Mouse (Mus musculus): Measurements from ENCODE around the gene Cntnap4. TPM values are rescaled to one million over a fixed set of nuclear protein-coding genes. Genes with fewer than 3 reads are reported as not detected.
A peak's percentile ranks its signal among the peaks of the same experiment; 100 is the strongest.

Cntnap4 gene
- polyA plus RNA-seq, 1 experiment = not detected

DNA sequence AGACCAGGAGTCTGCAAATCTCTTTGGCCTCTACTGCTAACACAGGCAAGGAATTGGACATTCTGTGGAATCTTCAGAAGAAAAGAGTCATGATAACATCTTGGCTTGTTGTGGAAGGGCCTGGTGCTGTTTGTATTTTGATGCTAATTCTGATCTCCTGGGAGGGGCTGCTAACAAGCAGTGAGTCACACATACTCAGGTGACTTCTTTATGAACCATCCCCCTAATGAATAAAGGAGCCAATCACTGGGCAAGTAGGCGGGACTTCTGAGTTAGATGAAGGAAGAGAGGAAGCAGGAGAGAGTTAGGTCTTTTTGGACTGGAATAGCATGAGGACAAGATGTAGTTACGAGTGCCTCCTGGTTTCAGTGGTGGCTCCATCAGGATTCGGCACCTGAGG lies 128.3 kb downstream of the Cntnap4 start:
- H3K9me3 ChIP-seq = peaks cover 34% of the 10 kb centered on the region
- no peak for TF ChIP-seq FLI1 (IDR thresholded peaks at IDR 0.05; ENCODE audit: low read length)
- no peak for TF ChIP-seq GATA1 (IDR thresholded peaks at IDR 0.05; ENCODE audit: borderline replicate concordance, low read length)
- no peaks in the 10 kb centered on the region for H3K4me1 ChIP-seq
- H3K27me3 ChIP-seq (replicated peaks) = no peaks in the 10 kb centered on the region
- H3K4me3 ChIP-seq (replicated peaks) = no peak overlapping the region
- H3K36me3 ChIP-seq (replicated peaks; ENCODE audit: low read length) = no peaks in the 10 kb centered on the region

DNA sequence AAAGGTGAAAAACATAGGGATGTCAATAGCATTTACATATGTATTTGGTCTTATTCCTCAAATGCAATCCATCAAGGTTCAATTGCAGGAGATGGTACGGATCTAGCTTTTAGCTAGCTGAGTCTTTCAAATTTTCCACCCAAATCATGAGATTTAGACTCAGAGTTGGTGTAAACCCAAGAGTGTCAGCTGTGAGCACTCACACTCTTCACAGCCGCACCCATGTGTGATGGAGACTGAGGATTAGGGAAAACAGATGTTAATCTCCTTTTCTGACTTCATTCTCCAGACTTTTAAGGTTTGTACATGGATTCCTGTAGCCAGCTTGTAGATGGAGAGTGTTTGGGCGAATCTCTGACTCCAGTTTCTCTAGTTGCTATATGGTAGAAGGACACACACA lies 147.1 kb downstream of the Cntnap4 start:
- Histone ChIP-seq H3K4me1 (no peaks in the 10 kb centered on the region), H3K27me3 (replicated peaks) (no peaks in the 10 kb centered on the region), H3K4me3 (replicated peaks) (no peak overlapping the region), H3K9me3 (peaks cover 18% of the 10 kb centered on the region), H3K36me3 (replicated peaks; ENCODE audit: low read length) (no peaks in the 10 kb centered on the region)
- TF ChIP-seq GATA1 (IDR thresholded peaks at IDR 0.05; ENCODE audit: borderline replicate concordance, low read length) = no peak
- no peak for TF ChIP-seq FLI1 (IDR thresholded peaks at IDR 0.05; ENCODE audit: low read length)

DNA sequence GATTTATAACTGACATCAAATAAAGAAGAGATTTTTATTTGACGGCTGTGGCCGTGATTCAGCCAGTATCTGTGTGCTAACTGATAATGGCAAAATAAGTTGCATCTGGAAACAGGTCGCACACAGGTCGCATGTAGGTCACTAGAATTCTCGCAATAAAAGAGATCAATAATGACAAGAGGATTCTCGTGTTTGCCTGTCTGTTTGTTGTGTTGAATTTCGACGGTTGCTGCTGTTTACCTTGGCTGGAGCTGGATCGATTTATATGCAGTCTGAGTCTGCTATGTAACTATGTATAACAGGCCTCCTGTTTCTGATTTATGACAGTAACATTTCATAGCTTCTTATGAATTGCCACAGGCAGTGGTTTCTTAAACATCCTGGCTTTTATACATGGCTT lies 155.1 kb downstream of the Cntnap4 start:
- Histone ChIP-seq H3K36me3 (replicated peaks; ENCODE audit: low read length) (no peaks in the 10 kb centered on the region), H3K27me3 (replicated peaks) (no peaks in the 10 kb centered on the region), H3K4me3 (replicated peaks) (no peak overlapping the region), H3K9me3 (peaks cover 15% of the 10 kb centered on the region), H3K4me1 (no peaks in the 10 kb centered on the region)
- TF ChIP-seq FLI1 (IDR thresholded peaks at IDR 0.05; ENCODE audit: low read length) (no peak), GATA1 (IDR thresholded peaks at IDR 0.05; ENCODE audit: borderline replicate concordance, low read length) (no peak)

GRCm38 (mm10) chr8:112730583-112731432 lies 161.0 kb downstream of the Cntnap4 start:
- no peaks in the 10 kb centered on the region for H3K4me1 ChIP-seq
- no peak overlapping the region for H3K4me3 ChIP-seq (replicated peaks)
- H3K36me3 ChIP-seq (replicated peaks; ENCODE audit: low read length) = no peaks in the 10 kb centered on the region
- no peak for TF ChIP-seq GATA1 (IDR thresholded peaks at IDR 0.05; ENCODE audit: borderline replicate concordance, low read length)
- TF ChIP-seq FLI1 (IDR thresholded peaks at IDR 0.05; ENCODE audit: low read length) = no peak
- H3K27me3 ChIP-seq (replicated peaks) = no peaks in the 10 kb centered on the region
- H3K9me3 ChIP-seq = peaks cover 48% of the 10 kb centered on the region

- TF ChIP-seq FLI1 (IDR thresholded peaks at IDR 0.05; ENCODE audit: low read length) (no peak), GATA1 (IDR thresholded peaks at IDR 0.05; ENCODE audit: borderline replicate concordance, low read length) (no peak)
- peaks cover 43% of the 10 kb centered on the region for H3K9me3 ChIP-seq
- no peaks in the 10 kb centered on the region for H3K4me1 ChIP-seq
- no peaks in the 10 kb centered on the region for H3K36me3 ChIP-seq (replicated peaks; ENCODE audit: low read length)
- no peak overlapping the region for H3K4me3 ChIP-seq (replicated peaks)
- no peaks in the 10 kb centered on the region for H3K27me3 ChIP-seq (replicated peaks)
These were observed 165.7 kb downstream of the Cntnap4 start for GRCm38 (mm10) chr8:112735575-112735974.

DNA sequence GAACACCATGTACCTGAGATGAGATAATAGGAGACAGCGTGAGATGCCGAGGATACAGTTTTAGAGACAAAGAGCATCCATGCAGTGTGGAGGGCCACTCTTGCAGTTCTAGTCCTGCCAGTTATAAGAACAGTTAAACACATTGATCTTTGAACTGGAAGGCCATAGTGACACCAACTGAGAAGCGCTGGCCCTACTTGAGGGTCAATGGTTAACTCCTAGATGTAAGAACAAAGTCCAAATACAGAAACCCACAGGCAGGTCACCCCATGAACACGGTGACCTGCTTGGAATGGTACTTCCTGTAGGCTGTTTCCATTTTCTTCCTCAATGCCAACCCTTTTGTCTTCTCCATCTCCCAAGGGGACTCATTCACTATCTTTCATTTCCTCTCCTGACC lies 173.5 kb downstream of the Cntnap4 start:
- Histone ChIP-seq H3K27me3 (replicated peaks) (no peaks in the 10 kb centered on the region), H3K4me1 (no peaks in the 10 kb centered on the region), H3K4me3 (replicated peaks) (no peak overlapping the region), H3K9me3 (peaks cover 26% of the 10 kb centered on the region), H3K36me3 (replicated peaks; ENCODE audit: low read length) (no peaks in the 10 kb centered on the region)
- TF ChIP-seq GATA1 (IDR thresholded peaks at IDR 0.05; ENCODE audit: borderline replicate concordance, low read length) (no peak), FLI1 (IDR thresholded peaks at IDR 0.05; ENCODE audit: low read length) (no peak)

DNA sequence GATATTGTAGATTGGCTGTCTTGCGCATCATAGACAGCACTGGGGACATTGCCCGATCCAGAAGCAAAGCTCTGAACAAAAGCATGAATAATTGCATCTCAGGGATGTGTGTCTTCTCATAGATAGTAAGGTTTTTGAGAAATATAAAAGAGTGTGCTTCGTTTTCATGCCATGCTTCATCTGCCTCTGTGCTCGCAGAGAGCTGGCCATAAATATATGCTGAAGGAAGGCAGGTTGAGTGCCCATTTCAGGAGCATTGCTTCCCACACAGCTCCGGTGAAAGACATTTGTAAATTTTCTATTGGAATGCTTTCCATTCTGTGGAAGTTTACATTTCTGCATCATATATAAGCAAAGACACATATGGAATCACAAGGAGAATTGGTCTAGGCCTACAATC lies 177.5 kb downstream of the Cntnap4 start:
- Histone ChIP-seq H3K4me3 (replicated peaks) (no peak overlapping the region), H3K4me1 (no peaks in the 10 kb centered on the region), H3K36me3 (replicated peaks; ENCODE audit: low read length) (no peaks in the 10 kb centered on the region), H3K9me3 (peaks cover 17% of the 10 kb centered on the region), H3K27me3 (replicated peaks) (no peaks in the 10 kb centered on the region)
- TF ChIP-seq FLI1 (IDR thresholded peaks at IDR 0.05; ENCODE audit: low read length) (no peak), GATA1 (IDR thresholded peaks at IDR 0.05; ENCODE audit: borderline replicate concordance, low read length) (no peak)

DNA sequence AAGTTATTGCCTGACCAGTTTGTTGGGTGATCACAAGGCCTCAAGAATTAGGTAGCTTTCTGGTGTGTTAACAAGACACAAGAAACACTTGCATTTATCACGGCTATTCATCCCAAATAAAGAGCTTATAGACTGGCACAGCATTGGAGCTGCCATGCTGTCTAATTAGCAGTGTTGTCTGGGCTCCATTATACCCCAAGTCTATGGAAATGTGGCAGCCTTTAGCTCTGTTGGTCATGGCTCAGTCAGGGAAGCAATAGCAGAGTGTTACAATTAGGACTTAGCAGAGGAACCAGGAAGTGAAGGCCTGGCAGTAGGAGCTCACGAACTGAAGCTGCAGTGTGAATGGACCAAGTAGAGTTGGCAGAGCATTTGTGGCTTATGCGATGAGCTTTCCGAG lies 185.3 kb downstream of the Cntnap4 start:
- Histone ChIP-seq H3K4me1 (no peaks in the 10 kb centered on the region), H3K27me3 (replicated peaks) (no peaks in the 10 kb centered on the region), H3K36me3 (replicated peaks; ENCODE audit: low read length) (no peaks in the 10 kb centered on the region), H3K4me3 (replicated peaks) (no peak overlapping the region), H3K9me3 (peaks cover 19% of the 10 kb centered on the region)
- TF ChIP-seq FLI1 (IDR thresholded peaks at IDR 0.05; ENCODE audit: low read length) (no peak), GATA1 (IDR thresholded peaks at IDR 0.05; ENCODE audit: borderline replicate concordance, low read length) (no peak)

DNA sequence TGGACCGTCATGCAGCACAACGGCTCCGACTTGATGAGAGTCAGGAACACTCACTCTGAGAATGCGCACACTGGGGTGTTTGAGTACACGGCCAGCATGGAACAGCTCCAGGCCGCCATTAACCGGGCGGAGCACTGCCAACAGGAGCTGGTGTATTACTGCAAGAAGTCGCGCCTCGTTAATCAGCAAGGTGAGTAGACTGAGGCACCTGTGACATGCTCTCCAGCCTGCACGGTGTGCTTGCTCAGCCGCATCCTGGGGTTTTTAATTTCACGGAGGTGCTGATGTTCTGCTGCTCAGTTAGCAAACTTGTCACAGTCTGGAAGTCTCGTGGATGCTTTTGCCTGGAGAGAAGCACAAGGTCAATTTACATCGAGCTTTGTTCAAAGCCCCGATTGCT lies 233.2 kb downstream of the Cntnap4 start:
- H3K27me3 ChIP-seq (replicated peaks) = no peaks in the 10 kb centered on the region
- H3K4me3 ChIP-seq (replicated peaks) = peak overlapping the region; percentile 59
- H3K4me1 ChIP-seq = no peaks in the 10 kb centered on the region
- TF ChIP-seq GATA1 (IDR thresholded peaks at IDR 0.05; ENCODE audit: borderline replicate concordance, low read length) (no peak), FLI1 (IDR thresholded peaks at IDR 0.05; ENCODE audit: low read length) (no peak)
- peaks cover 65% of the 10 kb centered on the region for H3K9me3 ChIP-seq
- no peaks in the 10 kb centered on the region for H3K36me3 ChIP-seq (replicated peaks; ENCODE audit: low read length)

- no peaks in the 10 kb centered on the region for H3K36me3 ChIP-seq (replicated peaks; ENCODE audit: low read length)
- no peak overlapping the region for H3K4me3 ChIP-seq (replicated peaks)
- no peaks in the 10 kb centered on the region for H3K4me1 ChIP-seq
- no peak for TF ChIP-seq FLI1 (IDR thresholded peaks at IDR 0.05; ENCODE audit: low read length)
- no peak for TF ChIP-seq GATA1 (IDR thresholded peaks at IDR 0.05; ENCODE audit: borderline replicate concordance, low read length)
- peaks cover 36% of the 10 kb centered on the region for H3K9me3 ChIP-seq
- H3K27me3 ChIP-seq (replicated peaks) = no peaks in the 10 kb centered on the region
These were observed 239.5 kb downstream of the Cntnap4 start for GRCm38 (mm10) chr8:112809382-112809781.

All from megakaryocyte, embryonic 14.5 days (primary cell).